Mouse (Mus musculus) megakaryocyte-erythroid progenitor cell, adult 5-6 weeks (primary cell): ENCODE measurements around the gene Agrp. TPM values are rescaled to one million over a fixed set of nuclear protein-coding genes. Genes with fewer than 3 reads are reported as not detected.
"Not testable (repeated sequence)": the region's sequence is repeated elsewhere in the genome, so short reads cannot be mapped to it uniquely, and the experiment has no call there.

Experiments used
- ATAC-seq: replicated peaks from 2 replicates; pipeline ENCODE4 v1.8.0; 2016; ENCODE audit warnings: mild to moderate bottlenecking, inconsistent platforms; ENCODE audit not compliant: severe bottlenecking, poor library complexity, low FRiP score, low TSS enrichment
- total RNA-seq, 2 experiments: library from RNA; stranded (forward) in 1 of 2; stranded (reverse) in 1 of 2; fragments of 200-1000, 215-1000 nt in 1 of 2; fragments of >200 nt in 1 of 2; fragmentation: Nextera tagmentation in 1 of 2; gene quantifications; 2 replicates each; pipeline ENCODE4 v1.2.3; 2014 to 2017

The Agrp gene
- total RNA-seq, 2 experiments from 2014 or later, result not detected

DNA sequence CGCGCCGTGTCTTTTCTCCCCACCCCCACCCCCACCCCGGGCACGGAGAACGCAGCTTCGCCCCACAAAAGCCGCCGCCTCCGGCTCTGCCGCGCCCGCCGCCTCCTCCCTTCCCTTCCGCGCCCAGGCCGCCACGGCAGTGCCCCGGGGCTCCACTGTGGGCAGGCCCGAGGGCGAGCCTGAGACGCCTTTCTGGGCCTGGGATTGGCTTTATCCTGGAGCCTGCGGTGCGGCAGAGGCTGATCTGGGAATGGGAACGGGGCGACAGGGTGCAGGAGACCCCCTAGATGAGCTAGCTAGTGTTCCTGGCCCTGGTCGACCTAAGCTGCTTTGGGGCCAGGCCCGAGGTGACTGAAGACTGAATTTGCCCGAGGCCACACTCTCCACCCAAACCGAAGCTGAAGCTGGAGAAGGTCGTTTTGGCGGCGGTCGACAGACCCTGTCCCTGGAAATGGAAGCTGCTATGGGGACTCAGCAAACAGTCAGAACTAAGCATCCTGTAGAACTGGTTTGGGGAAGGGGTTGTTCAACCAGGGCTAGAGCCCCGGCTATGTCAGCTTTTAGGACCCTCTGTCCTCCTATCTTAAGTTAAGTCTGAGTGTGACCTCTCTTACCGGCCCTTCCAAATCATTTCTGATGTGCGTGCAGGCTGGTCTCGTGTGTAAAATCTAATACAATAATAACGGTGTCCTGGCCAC is 31.6 kb downstream of the Agrp start:
- ATAC-seq, result no peak

DNA sequence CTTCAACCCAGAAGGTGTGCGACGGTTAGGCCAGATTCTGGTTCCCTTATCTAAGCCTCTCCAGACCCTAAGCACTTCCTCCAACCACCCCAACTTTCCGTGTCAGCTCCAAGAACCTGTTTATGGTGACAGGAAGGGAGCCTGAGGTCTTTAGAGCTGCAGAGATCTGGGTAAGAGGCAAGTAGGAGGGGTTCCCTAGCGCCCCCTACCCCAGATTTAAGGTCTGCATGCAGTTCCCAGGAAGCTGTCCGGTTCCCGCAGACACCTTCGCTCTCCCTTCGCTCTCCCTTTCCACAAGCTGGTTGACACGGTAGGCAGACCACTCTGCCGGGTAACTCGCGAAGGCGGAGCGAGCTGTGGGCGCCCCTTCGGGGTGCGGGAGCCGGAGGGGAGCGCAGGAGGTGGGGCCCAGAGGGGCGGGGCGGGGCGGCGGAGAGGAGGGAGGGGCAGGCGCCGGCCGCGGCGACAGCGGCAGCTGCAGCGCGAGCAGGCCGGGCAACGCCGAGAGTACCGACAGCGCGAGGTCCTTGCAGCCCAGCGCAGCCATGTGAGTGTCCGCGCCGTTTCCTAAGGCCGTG is 32.3 kb downstream of the Agrp start, which contains the start of gene Ripor1:
TSS of gene Ripor1 (plus strand) at position 452 of the 578 bp plus-strand sequence.
- ATAC-seq, result peak; percentile 56

DNA sequence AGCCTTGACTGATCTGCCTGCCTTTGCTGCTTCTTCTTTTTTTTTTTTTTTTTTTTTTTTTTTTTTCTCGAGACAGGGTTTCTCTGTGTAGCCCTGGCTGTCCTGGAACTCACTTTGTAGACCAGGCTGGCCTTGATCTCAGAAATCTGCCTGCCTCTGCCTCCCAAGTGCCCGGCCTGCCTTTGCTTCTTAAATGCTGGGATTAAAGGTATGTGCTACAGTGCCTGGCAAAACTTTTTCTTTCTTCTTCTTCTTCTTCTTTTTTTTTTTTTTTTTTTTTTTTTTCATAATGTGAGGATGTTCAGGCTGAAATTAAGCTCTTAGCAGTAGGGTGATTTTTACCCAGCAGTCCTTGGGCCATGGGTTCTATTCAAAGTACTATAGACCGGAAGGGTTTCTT is 34.7 kb downstream of the Agrp start:
- ATAC-seq, result not testable (repeated sequence)

DNA sequence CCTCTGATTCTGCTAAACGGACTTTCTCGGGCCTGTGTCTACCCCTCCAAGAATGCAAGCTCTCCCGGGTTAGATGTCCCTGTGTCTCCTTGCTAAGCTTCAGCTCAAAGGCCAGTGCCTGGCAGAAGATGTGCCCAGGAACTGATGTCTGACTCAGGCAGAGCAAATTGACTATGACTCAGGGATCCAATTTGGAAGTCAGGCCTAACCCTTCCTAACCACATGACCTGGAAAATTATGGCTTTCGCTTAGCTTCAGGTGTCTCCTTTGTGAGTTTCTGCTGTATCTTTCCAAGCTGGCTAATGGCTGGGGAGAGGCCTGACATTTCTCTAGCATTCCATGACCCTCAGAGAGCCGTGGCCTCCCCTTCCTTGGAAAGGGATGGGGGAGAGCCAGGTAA is 35.9 kb downstream of the Agrp start:
- ATAC-seq, result no peak

DNA sequence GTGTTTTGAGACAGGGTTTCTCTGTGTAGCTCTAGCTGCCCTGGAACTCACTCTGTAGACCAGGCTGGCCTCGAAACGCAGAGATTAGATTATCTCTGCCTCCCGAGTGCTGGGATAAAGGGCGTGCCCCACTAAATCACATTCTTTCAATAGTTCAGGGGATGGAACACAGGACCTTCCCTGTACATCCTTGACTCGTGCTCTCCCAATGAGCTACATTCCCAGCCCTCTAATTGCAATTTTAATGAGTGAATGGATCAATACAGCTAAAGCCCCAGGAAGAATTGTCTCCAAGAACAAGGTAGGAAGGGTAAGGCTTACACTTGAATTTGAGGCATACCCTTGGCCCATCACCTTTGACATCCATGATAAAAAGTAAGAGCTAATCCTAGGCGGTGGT is 38.4 kb downstream of the Agrp start:
- no peak for ATAC-seq

DNA sequence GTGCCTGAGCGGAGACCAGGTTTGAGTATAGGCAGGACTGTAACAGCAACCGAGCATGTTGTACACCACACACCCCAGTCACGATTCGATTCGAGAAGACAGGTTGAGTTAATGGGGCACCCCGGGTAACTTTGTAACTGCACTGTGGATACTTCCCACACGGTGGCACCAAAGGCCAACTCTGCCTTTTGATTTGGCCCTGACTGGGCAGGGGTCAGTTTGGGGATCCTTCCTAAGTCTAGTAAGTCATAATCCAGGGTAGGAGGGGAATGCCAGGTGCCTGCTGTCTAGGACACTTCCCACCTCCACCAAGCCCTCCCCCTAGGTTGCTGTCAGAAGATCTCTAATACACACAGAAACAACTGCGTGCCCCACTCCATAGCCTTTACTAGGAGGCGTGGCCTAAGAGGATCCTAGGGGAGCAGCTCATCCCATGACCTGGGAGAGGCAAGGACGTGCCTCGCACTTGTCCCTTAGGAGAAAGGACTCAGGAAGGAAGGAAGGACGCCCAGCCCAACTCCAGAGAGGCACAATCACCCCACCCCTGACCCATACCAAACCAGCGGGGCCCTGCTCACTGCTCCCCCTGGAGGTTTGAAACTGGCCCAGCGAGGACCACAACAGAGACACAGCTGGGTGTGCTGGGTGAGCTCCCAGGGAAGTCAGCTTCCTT is 40.7 kb downstream of the Agrp start:
- ATAC-seq, result peak; percentile 93

DNA sequence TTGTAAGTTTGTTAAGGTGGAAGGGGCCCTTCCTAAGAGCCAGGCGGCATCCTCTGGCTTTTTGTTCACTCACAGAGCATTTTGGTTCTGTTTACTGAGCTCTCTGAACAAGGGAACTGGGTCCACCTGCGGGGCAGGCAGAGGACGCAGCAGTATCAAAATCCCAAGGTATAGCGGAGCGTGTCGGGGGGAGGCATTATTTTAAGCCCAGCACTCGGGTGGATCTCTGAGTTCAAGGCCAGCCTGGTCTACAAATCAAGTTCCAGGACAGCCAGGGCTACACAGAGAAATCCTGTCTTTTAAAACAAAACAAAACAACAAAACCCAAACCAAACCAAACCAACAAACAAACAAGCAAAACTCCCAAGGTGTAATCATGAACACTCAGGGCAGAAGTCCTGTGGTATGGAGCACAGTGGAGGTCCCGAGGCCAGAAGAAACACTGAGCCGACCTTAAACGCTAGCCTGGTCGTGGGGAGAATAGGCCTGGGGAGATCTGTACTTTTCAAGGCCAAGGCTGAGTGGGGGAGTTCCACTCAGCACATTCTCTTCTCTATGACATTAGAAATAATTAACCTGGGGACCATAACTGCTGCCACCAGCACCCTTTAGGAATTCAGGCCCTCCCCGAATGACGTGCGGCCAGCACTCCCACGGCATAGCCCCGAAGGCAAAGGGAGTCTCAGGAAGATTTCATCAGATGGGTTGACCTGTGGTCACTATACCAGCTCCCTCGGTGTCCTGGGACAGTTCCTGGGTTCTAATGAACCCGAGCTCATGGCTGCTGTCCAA is 42.5 kb downstream of the Agrp start:
- no peak for ATAC-seq

DNA sequence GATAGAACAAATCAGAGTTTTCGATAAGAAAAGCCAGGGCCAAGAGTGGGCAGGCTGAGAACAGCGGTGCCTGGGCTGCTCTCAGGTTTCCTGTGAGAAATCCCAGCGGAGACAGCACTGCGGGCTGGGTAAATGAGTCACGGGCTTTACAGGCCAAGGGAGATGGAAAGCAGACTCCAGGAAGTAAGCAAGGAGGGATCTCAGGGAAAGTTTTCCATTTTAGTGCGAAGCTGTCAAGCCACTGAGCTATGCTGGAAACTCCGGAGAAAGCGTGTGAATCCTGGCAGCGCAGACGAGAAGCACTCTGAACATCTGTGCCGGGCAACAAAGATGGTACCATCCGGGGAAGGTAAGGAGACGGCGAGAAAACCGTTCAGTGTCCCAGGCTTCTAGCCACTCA is 43.3 kb downstream of the Agrp start:
- no peak for ATAC-seq

DNA sequence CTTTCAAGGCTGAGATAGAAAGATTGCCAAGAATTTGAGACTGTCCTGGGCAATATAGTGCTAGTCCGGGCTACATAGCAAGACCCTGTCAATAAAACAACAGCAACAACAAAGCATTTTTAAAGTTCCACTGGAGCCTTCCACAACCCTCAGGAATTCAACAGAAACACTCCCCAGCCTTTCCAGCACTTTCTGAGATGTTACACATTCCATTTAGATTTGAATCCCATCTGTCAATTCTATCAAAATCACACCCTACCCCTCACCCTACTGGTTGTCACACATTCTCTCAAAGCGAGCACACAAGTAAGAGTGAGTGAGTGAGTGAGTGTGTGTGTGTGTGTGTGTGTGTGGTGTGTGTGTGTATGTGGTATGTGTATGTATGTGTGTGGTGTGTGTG is 44.8 kb downstream of the Agrp start:
- no peak for ATAC-seq

DNA sequence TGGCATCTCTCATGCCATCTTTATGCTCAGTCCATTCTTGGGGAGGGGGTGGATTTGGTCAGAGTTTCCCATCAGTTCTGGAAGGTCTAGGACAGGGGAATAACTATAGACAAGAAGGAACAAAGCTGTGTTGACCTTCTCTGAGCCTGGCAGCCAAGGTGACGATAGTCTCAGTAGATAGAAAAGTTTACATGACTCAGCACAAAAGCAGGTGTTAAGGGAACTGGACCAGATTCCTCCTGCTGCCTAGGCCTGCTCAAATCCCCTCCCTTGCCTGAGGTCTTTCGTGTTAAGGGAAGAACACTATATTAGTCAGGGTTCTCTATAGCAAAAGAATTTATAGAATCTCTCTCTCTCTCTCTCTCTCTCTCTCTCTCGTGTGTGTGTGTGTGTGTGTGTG is 57.5 kb downstream of the Agrp start:
- ATAC-seq, result no peak

DNA sequence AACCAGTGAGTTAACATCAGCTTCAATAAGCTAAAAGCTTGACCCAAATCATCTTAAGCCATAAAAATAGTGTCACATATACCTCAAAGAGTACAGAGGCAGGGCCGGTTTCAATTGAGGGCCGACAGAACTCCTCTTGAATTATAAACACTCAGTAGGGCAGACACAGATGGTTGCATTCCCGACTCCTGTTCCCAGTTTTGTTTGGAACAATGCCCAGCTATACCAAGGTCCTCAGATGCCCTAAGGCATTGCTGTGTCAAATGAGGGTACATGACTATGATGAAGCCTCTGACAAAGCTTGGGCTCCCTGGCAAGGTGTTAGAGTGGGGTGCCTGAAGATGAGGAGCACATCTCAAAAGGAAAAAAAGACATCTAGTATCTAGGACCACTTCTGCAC is 61.7 kb downstream of the Agrp start:
- ATAC-seq, result no peak

DNA sequence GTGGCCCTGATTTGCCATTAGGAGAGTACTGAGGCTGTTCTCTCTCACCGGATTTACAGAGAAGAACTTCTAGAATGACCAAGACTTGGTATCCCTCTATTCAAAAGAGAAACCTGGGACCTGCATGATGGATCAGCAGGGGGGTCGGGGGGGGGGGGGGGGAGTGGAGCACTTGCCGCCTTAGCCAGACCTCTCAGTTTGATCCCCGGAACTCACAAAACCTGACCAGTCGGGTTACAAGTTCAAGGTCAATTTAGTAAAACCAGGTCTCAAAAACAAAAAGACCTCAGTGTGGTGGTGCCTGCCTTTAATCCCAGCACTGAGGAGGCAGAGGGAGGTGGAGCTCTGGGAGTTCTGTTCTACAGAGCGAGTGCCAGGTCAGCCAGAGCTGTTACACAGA is 62.5 kb downstream of the Agrp start:
- no peak for ATAC-seq

DNA sequence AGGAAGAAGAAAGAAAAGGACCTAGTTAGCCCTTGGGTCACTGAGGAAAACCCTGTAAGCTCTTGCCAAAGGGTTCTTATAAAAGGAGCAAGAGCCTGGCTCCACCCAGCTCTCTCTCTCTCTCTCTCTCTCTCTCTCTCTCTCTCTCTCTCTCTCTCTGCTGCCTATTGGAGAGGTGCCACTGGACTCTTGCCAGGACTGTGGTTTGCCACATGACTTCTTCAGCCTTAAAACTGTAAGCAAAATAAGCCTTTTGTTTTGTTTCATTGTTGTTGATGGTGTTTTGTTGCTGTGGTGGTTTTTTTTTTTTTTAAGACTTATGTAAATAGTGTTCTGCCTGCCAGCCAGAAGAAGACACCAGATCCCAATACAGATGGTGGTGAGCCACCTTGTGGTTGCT is 63.8 kb downstream of the Agrp start:
- ATAC-seq, result peak; percentile 49

DNA sequence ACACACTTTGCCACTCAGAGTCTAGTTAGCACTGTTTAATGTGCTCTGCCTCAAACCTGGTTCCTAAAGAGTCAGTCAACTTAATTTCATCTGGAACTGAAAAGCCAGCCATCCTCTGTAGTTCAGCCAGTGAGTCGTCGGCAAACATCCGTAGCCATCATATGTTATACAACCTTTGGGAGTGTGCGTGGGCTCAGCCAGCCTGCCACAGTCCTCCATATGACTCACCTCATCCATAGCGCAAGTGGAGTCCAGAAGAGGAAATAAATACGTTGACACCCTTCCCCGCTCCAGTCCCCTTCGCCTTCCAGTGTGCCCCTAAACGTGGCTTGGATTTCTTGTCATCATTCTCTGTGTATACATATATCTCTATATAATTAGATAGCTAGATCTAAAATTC is 65.4 kb downstream of the Agrp start:
- no peak for ATAC-seq

DNA sequence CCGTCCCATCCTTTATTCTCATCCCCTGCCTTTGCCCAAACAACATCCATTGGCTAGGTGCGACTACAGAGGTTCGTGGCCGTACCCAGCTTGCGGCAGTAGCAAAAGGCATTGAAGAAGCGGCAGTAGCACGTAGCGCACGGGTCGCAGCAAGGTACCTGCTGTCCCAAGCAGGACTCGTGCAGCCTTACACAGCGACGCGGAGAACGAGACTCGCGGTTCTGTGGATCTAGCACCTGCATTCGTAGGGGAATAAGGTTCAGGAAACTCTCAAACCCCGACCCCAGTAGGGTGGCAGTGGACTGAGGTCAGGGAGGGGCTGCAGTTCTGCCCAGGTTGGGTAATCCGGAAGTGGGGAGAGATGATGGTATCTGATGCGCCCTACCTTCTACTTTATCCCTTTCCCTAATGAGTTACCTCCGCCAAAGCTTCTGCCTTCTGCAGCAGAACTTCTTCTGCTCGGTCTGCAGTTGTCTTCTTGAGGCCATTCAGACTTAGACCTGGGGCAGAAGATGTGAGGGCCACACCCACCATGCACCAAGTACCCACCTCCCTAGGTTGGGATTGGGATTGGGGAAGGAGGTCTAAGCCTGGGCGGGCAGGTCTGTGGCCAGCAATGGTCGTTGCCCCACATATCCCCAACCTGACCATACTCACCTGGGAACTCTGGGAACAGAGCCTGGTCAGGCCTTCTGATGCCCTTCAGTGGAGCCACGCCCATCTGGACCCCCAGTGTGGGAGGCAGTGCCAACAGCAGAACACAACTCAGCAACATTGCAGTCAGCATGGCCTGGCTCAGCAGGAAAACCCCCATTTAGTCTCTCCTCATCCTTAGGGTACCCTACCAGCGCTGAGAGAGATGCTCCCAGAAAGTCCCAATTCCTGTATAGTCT is 70.2 kb downstream of the Agrp start:
- peak; percentile 39; the same call in 1 of the 2 replicates for ATAC-seq

DNA sequence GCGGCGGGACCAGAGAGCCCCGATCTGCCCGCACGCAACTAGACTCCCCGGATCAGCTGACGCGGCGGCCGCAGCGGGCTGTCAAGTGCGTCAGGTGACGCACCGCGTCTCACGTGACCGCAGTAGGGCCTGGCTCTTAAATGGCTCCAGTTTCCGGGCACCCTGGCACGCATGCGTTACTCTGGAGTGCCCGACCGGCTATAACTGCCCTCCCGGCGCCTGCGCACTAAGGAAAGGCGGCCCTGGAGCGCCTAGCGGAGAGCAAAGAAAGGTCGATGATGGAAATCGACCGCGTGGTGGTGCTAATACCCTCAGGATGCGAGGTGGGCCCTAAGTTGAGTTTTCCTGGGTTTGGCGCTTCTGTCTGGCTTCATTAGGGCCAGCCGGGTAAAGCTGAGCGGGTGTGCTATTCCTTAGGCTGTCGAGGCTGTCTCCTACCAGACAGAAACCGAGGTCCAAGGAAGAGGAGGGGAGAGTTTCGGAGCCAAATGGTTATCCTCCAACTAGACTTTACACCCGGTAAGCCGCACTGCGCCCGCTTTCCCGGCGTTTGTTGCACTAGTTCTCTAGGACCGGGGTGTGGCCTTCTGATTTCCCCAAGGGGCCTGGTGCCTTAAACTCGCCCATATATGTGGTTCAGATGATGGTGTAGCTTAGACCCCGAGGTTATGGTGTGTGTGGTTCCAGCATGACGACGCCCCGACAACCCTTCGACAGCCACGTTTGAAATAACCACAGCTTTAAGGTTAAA is 71.1 kb downstream of the Agrp start, which contains the start of gene Atp6v0d1:
TSS of gene Atp6v0d1 (minus strand) at position 96 of the 751 bp plus-strand sequence.
- ATAC-seq, result peak; percentile 89

DNA sequence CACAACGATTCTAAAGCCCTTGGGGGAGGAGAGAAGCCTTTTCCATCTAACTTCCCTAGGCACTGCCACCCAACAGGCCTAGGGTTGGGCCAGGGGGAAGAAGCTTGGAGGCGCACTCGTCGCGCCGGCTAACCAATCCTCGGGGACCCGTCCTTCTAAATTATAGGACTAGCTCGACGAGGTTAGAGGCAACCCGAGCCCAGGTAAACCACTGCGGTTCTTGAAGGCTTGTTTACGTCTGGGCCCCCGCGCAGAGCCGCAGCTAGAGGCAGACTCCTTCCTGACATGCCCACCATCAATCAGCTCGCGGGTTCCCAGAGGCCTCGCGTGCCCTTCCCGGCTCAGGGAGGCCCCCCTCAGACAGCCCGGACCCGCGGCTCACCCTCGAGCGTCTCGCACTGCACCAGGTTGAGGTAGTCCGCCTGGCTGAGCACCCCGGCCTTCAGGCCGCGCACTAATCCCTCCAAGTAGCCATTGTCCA is 71.8 kb downstream of the Agrp start:
- no peak for ATAC-seq

DNA sequence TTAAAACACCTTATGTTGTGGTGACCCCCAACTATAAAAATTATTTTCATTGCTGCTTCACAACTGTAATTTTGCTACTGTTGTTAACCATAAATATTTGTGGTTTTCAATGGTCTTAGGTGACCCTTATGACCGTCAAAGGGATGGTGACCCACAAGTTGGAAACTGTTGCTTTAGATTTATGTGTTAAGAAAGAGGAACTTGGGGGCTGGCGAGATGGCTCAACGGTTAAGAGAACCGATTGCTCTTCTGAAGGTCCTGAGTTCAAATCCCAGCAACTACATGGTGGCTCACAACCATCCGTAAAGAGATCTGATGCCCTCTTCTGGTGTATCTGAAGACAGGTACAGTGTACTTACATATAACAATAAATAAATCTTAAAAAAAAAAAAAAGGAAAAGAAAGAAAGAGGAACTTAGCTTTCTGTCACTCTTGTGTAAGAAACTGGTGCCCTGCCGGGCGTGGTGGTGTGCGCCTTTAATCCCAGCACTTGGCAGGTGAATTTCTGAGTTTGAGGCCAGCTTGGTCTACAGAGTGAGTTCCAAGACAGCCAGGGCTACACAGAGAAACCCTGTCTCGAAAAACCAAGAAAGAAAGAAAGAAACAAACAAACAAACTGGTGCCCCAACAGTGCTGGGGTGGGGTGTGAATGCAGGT is 72.5 kb downstream of the Agrp start:
- not testable (repeated sequence) for ATAC-seq
